16 mouse cellular contexts compared by ENCODE assay signal in the genomic region with DNA sequence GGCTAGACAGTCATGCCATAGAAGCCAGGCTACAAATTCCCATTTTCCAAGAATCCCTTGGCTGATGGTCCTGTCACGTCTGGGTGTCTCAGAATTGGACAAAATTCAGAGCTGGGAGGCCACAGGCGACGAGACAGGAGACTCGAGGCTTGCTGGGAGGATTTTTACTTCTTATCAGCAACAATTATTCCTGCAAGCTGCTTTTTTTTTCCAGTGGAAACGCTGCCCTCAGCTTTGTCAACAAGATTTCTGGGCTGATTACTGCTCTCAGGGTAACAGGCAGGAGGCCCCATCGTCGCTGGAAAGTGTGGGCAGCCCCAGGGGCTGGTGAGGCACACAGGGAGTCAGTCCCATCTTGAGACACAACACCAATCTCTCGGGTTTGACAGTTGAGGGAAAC. TPM values are rescaled to one million over a fixed set of nuclear protein-coding genes. Genes with fewer than 3 reads are reported as not detected.
"Had no signal": no experiment of that assay in that cellular context is flagged by ENCODE, and none has a peak within 500 bp of the region (broad histone marks: within the 10 kb centered on the region; RNA-seq: fewer than 3 reads in every experiment).

No protein-coding gene starts in this region.

- DNase-seq: kidney, adult 18-20 months; kidney, postnatal 25 days; layer of hippocampus, postnatal 36 days; lung, postnatal 10 days; lung, postnatal 36 days; thymus, adult 18-20 months; thymus, postnatal 36 days had no signal

- H3K9ac ChIP-seq: lung, embryonic 15.5 days; midbrain, embryonic 12.5 days; midbrain, embryonic 15.5 days had no signal

- H3K9me3 ChIP-seq: lung, embryonic 15.5 days; midbrain, embryonic 12.5 days; midbrain, embryonic 15.5 days had no signal

- H3K4me2 ChIP-seq: lung, embryonic 15.5 days; midbrain, embryonic 12.5 days; midbrain, embryonic 15.5 days had no signal

- H3K27ac ChIP-seq: kidney, postnatal 0 days; layer of hippocampus, adult 2 months; left cerebral cortex, adult 2 months; lung, embryonic 15.5 days; midbrain, embryonic 12.5 days; midbrain, embryonic 15.5 days had no signal

- H3K4me3 ChIP-seq: layer of hippocampus, adult 2 months; left cerebral cortex, adult 2 months; lung, embryonic 15.5 days; midbrain, embryonic 12.5 days; midbrain, embryonic 15.5 days; myocyte had no signal

- H3K27me3 ChIP-seq: lung, embryonic 15.5 days; midbrain, embryonic 12.5 days; midbrain, embryonic 15.5 days had no signal

- ATAC-seq: intestine, embryonic 16.5 days; midbrain, embryonic 15.5 days had no signal

- H3K4me1 ChIP-seq: midbrain, embryonic 12.5 days; midbrain, embryonic 15.5 days had no signal

- H3K36me3 ChIP-seq: lung, embryonic 15.5 days; midbrain, embryonic 12.5 days; midbrain, embryonic 15.5 days had no signal

RNA-seq across cellular contexts. Expression of a gene that starts 17.9 kb away (rescaled TPM):
- total RNA-seq: monocyte, adult 5-6 weeks had no signal
